Mouse (Mus musculus): Measurements from ENCODE around the gene Gm17087. TPM values are rescaled to one million over a fixed set of nuclear protein-coding genes. Genes with fewer than 3 reads are reported as not detected.
A peak's percentile ranks its signal among the peaks of the same experiment; 100 is the strongest.

Gene Gm17087
- total and polyA plus RNA-seq, 3 experiments: 0.17 TPM; not detected in 2

DNA sequence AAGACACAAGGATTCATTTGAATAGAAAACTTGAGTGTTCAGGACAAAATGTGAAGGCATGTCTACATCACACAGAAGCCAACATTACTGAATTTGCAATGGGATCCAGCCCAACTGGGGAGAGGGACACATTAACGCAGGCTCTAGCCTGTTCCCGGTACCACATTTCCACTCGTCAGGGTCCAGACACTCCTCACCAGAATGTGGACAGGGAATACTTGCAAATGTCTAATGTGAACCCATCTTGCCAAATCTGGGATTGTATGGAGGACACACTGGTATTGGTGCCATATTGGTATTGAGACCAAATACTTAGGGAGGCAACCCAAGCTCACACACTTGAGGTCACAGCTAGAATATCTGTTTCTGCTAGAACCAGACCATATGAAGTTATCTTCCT lies 36.2 kb upstream of the Gm17087 start:
- no peaks in the 10 kb centered on the region for H3K4me1 ChIP-seq (ENCODE audit: control insufficient read depth in 1 of 2, insufficient read depth in 2 of 2, low read length in 2 of 2)
- no peaks in the 10 kb centered on the region for H3K36me3 ChIP-seq (ENCODE audit: control insufficient read depth in 1 of 2, insufficient read depth in 2 of 2, low read length in 2 of 2)
- H3K79me2 ChIP-seq (ENCODE audit: control insufficient read depth, insufficient read depth, low read length, poor library complexity): no peaks in the 10 kb centered on the region
- H3K9ac ChIP-seq (ENCODE audit: control insufficient read depth, low read depth, low read length, poor library complexity, severe bottlenecking): no peak overlapping the region
- no peak overlapping the region for H3K27ac ChIP-seq (ENCODE audit: control insufficient read depth, low read depth, low read length)
- peaks cover 0 to 6% of the 10 kb centered on the region in 2 experiments; a peak in 3 of 4 replicates for H3K27me3 ChIP-seq (ENCODE audit: control insufficient read depth in 1 of 2, insufficient read depth in 2 of 2, low read length in 2 of 2)
- no peaks in the 10 kb centered on the region for H3K9me3 ChIP-seq (replicated peaks; ENCODE audit: insufficient read depth, low read length)
- TF ChIP-seq MAX (IDR thresholded peaks at IDR 0.05; ENCODE audit: low read length) (no peak), CTCF (IDR thresholded peaks at IDR 0.05 in 2 of 3, conservative IDR thresholded peaks at IDR 0.05 in 1 of 3; ENCODE audit: control insufficient read depth in 1 of 3, insufficient read depth in 1 of 3, low read depth in 2 of 3, low read length in 3 of 3, poor library complexity in 1 of 3, severe bottlenecking in 1 of 3) (no peak), MAFK (IDR thresholded peaks at IDR 0.05; ENCODE audit: borderline replicate concordance, low read depth, low read length) (no peak), CHD2 (IDR thresholded peaks at IDR 0.05; ENCODE audit: low read length) (no peak), RAD21 (IDR thresholded peaks at IDR 0.05; ENCODE audit: low read depth, low read length) (no peak), GATA1 (IDR thresholded peaks at IDR 0.05; ENCODE audit: low read depth, low read length) (no peak), MAZ (IDR thresholded peaks at IDR 0.05; ENCODE audit: low read depth, low read length) (no peak), ZMIZ1 (IDR thresholded peaks at IDR 0.05; ENCODE audit: low read depth, low read length) (no peak), UBTF (IDR thresholded peaks at IDR 0.05; ENCODE audit: borderline replicate concordance, insufficient read depth, low read depth, low read length) (no peak), TCF12 (IDR thresholded peaks at IDR 0.05; ENCODE audit: low read depth, low read length) (no peak), ZNF384 (IDR thresholded peaks at IDR 0.05; ENCODE audit: low read depth, low read length) (no peak), HCFC1 (IDR thresholded peaks at IDR 0.05; ENCODE audit: low read depth, low read length) (no peak), NRF1 (IDR thresholded peaks at IDR 0.05; ENCODE audit: insufficient read depth, low read depth, low read length, poor library complexity, severe bottlenecking) (no peak), NELFE (IDR thresholded peaks at IDR 0.05; ENCODE audit: low read depth, low read length) (no peak)
- no peak for DNase-seq (ENCODE audit: low read depth, low spot score)
- no peak overlapping the region for H3K4me3 ChIP-seq (ENCODE audit: control insufficient read depth in 1 of 2, insufficient read depth in 1 of 2, low read depth in 2 of 2, low read length in 2 of 2)

- Histone ChIP-seq H3K79me2 (ENCODE audit: control insufficient read depth, insufficient read depth, low read length, poor library complexity) (no peaks in the 10 kb centered on the region), H3K36me3 (ENCODE audit: control insufficient read depth in 1 of 2, insufficient read depth in 2 of 2, low read length in 2 of 2) (no peaks in the 10 kb centered on the region), H3K27ac (ENCODE audit: control insufficient read depth, low read depth, low read length) (no peak overlapping the region), H3K4me3 (ENCODE audit: control insufficient read depth in 1 of 2, insufficient read depth in 1 of 2, low read depth in 2 of 2, low read length in 2 of 2) (no peak overlapping the region), H3K27me3 (ENCODE audit: control insufficient read depth in 1 of 2, insufficient read depth in 2 of 2, low read length in 2 of 2) (peaks cover 2 to 4% of the 10 kb centered on the region in 2 experiments; a peak in 3 of 4 replicates), H3K9me3 (replicated peaks; ENCODE audit: insufficient read depth, low read length) (no peaks in the 10 kb centered on the region), H3K9ac (ENCODE audit: control insufficient read depth, low read depth, low read length, poor library complexity, severe bottlenecking) (no peak overlapping the region), H3K4me1 (ENCODE audit: control insufficient read depth in 1 of 2, insufficient read depth in 2 of 2, low read length in 2 of 2) (no peaks in the 10 kb centered on the region)
- peak; percentile 65 for DNase-seq (ENCODE audit: low read depth, low spot score)
- TF ChIP-seq ZNF384 (IDR thresholded peaks at IDR 0.05; ENCODE audit: low read depth, low read length) (no peak), JUND (IDR thresholded peaks at IDR 0.05; ENCODE audit: low read depth, low read length) (no peak), NRF1 (IDR thresholded peaks at IDR 0.05; ENCODE audit: insufficient read depth, low read depth, low read length, poor library complexity, severe bottlenecking) (no peak), UBTF (IDR thresholded peaks at IDR 0.05; ENCODE audit: borderline replicate concordance, insufficient read depth, low read depth, low read length) (no peak), GABPA (IDR thresholded peaks at IDR 0.05; ENCODE audit: low read depth, low read length) (no peak), CHD2 (IDR thresholded peaks at IDR 0.05; ENCODE audit: low read length) (no peak), SIN3A (IDR thresholded peaks at IDR 0.05; ENCODE audit: low read length) (no peak), USF1 (IDR thresholded peaks at IDR 0.05; ENCODE audit: low read depth, low read length) (no peak), E2F4 (IDR thresholded peaks at IDR 0.05; ENCODE audit: borderline replicate concordance, low read depth, low read length) (no peak), EP300 (IDR thresholded peaks at IDR 0.05; ENCODE audit: low read depth in 1 of 2, low read length in 2 of 2) (no peak), ZC3H11A (IDR thresholded peaks at IDR 0.05; ENCODE audit: low read depth, low read length) (peak; percentile 42; the same call in 1 of the 2 replicates), TCF12 (IDR thresholded peaks at IDR 0.05; ENCODE audit: low read depth, low read length) (no peak), MAZ (IDR thresholded peaks at IDR 0.05; ENCODE audit: low read depth, low read length) (no peak), TAL1 (IDR thresholded peaks at IDR 0.05; ENCODE audit: low read length) (no peak), USF2 (IDR thresholded peaks at IDR 0.05; ENCODE audit: borderline replicate concordance in 1 of 2, insufficient read depth in 1 of 2, low read depth in 1 of 2, low read length in 2 of 2) (no peak), POLR2AphosphoS5 (IDR thresholded peaks at IDR 0.05; ENCODE audit: borderline replicate concordance, low read depth, low read length) (no peak), MAFK (IDR thresholded peaks at IDR 0.05; ENCODE audit: borderline replicate concordance, low read depth, low read length) (no peak), ETS1 (IDR thresholded peaks at IDR 0.05; ENCODE audit: low read depth, low read length) (no peak), SMC3 (IDR thresholded peaks at IDR 0.05; ENCODE audit: low read depth, low read length) (peak; percentile 80), RAD21 (IDR thresholded peaks at IDR 0.05; ENCODE audit: low read depth, low read length) (peak; percentile 84), ZMIZ1 (IDR thresholded peaks at IDR 0.05; ENCODE audit: low read depth, low read length) (no peak), CTCF (IDR thresholded peaks at IDR 0.05 in 2 of 3, conservative IDR thresholded peaks at IDR 0.05 in 1 of 3; ENCODE audit: control insufficient read depth in 1 of 3, insufficient read depth in 1 of 3, low read depth in 2 of 3, low read length in 3 of 3, poor library complexity in 1 of 3, severe bottlenecking in 1 of 3) (peak; percentile 82 to 92 (median 90)), HCFC1 (IDR thresholded peaks at IDR 0.05; ENCODE audit: low read depth, low read length) (no peak), GATA1 (IDR thresholded peaks at IDR 0.05; ENCODE audit: low read depth, low read length) (peak; percentile 22; the same call in 1 of the 2 replicates), BHLHE40 (IDR thresholded peaks at IDR 0.05; ENCODE audit: borderline replicate concordance, low read depth, low read length) (no peak)
These were observed 31.0 kb upstream of the Gm17087 start for GRCm38 (mm10) chr17:8597790-8598189.

Measured in MEL (cell line).